Mouse (Mus musculus) E14TG2a.4 (cell line): ENCODE results near the gene Htr3a.

Experiments
- CTCF ChIP-seq: conservative IDR thresholded peaks from 2 replicates; pipeline ENCODE4 v1.5.1; 2014; ENCODE audit warnings: low read length
- NANOG ChIP-seq: IDR thresholded peaks from 2 replicates; pipeline ENCODE4 v1.6.1; 2014; ENCODE audit warnings: borderline replicate concordance, low read length, mixed read lengths
- POU5F1 ChIP-seq: IDR thresholded peaks from 2 replicates; pipeline ENCODE4 v1.6.1; 2014; ENCODE audit warnings: low read length, borderline replicate concordance

DNA sequence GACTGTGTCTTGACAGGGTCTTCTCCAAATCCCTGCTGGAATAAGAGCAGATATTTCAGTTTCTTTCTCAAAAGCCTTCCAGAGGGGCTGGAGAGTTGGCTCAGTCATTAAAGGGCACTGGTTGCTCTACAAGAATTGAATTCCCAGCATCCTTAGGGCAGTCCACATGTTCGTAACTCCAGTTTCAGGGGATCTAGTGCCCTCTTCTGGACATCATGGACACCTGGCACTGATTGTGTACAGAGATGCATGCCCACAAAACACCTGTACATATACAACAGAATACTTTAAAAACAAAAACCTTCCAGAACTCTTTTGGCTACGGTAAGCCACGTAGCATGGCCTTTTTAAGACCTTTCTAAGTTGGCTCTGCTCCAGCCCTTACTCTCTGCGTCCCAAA is 54.7 kb downstream of the Htr3a start:
- TF ChIP-seq CTCF (no peak), NANOG (no peak), POU5F1 (no peak)
